Mouse (Mus musculus): Measurements from ENCODE around the gene Ulk1. TPM values are rescaled to one million over a fixed set of nuclear protein-coding genes. Genes with fewer than 3 reads are reported as not detected.

Ulk1 gene
- total and polyA plus RNA-seq, 3 experiments: 4.9 to 23.0 TPM; not detected in 1

DNA sequence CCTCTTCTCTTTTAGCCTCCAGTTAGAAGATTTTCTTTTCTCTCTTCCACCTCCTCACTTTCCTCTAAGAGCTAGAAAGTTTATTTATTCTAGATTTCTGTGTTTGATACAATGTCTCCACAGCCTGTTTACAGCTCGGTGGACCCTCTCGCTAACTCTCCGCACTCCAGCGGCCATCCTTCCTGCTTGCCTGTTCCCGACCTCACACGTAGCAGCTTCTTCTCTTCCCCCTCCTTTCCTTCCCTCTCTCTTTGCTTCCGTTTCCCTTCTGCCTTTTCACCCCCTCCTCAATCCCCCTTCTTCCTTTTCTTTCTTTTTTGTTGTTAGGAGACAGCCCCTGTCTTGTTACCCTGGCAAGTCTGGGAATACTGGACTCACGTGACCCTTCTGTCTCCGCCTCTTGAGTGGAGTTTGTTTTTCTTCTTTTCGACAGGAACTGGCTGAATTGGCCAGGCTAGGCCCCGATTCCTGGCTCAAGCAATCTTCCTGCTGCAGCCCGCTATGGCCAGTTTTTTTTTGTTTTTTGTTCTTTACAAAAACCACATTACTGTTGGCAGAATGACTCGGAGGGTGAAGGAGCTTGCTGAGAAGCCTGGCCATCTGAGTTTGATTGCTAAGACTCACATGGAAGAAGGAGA, 49.2 kb upstream of the Ulk1 start:
- H3K27ac ChIP-seq (ENCODE audit: control insufficient read depth, low read depth, low read length): no peak overlapping the region
- H3K79me2 ChIP-seq (ENCODE audit: control insufficient read depth, insufficient read depth, low read length, poor library complexity): no peaks in the 10 kb centered on the region
- DNase-seq (ENCODE audit: low read depth, low spot score): no peak
- H3K27me3 ChIP-seq (ENCODE audit: control insufficient read depth in 1 of 2, insufficient read depth in 2 of 2, low read length in 2 of 2): no peaks in the 10 kb centered on the region
- TF ChIP-seq ETS1 (IDR thresholded peaks at IDR 0.05; ENCODE audit: low read depth, low read length) (no peak), ZC3H11A (IDR thresholded peaks at IDR 0.05; ENCODE audit: low read depth, low read length) (no peak), ELF1 (IDR thresholded peaks at IDR 0.05; ENCODE audit: low read depth, low read length) (no peak), ZKSCAN1 (IDR thresholded peaks at IDR 0.05; ENCODE audit: low read depth, low read length) (no peak), MEF2A (IDR thresholded peaks at IDR 0.05; ENCODE audit: extremely low read depth, insufficient replicate concordance, low read depth, low read length, poor library complexity, severe bottlenecking) (no peak), GABPA (IDR thresholded peaks at IDR 0.05; ENCODE audit: low read depth, low read length) (no peak), BHLHE40 (IDR thresholded peaks at IDR 0.05; ENCODE audit: borderline replicate concordance, low read depth, low read length) (no peak), RCOR1 (IDR thresholded peaks at IDR 0.05; ENCODE audit: low read depth, low read length) (no peak), USF2 (IDR thresholded peaks at IDR 0.05; ENCODE audit: borderline replicate concordance in 1 of 2, insufficient read depth in 1 of 2, low read depth in 1 of 2, low read length in 2 of 2) (no peak), ZMIZ1 (IDR thresholded peaks at IDR 0.05; ENCODE audit: low read depth, low read length) (no peak), E2F4 (IDR thresholded peaks at IDR 0.05; ENCODE audit: borderline replicate concordance, low read depth, low read length) (no peak), SMC3 (IDR thresholded peaks at IDR 0.05; ENCODE audit: low read depth, low read length) (no peak), MAZ (IDR thresholded peaks at IDR 0.05; ENCODE audit: low read depth, low read length) (no peak), CTCF (IDR thresholded peaks at IDR 0.05 in 2 of 3, conservative IDR thresholded peaks at IDR 0.05 in 1 of 3; ENCODE audit: control insufficient read depth in 1 of 3, insufficient read depth in 1 of 3, low read depth in 2 of 3, low read length in 3 of 3, poor library complexity in 1 of 3, severe bottlenecking in 1 of 3) (no peak), NRF1 (IDR thresholded peaks at IDR 0.05; ENCODE audit: insufficient read depth, low read depth, low read length, poor library complexity, severe bottlenecking) (no peak), POLR2AphosphoS5 (IDR thresholded peaks at IDR 0.05; ENCODE audit: borderline replicate concordance, low read depth, low read length) (no peak), SIN3A (IDR thresholded peaks at IDR 0.05; ENCODE audit: low read length) (no peak), CHD1 (IDR thresholded peaks at IDR 0.05; ENCODE audit: low read depth, low read length) (no peak), POLR2A (IDR thresholded peaks at IDR 0.05; ENCODE audit: control insufficient read depth in 1 of 2, insufficient read depth in 1 of 2, low read depth in 1 of 2, low read length in 2 of 2, poor library complexity in 1 of 2) (no peak), TCF12 (IDR thresholded peaks at IDR 0.05; ENCODE audit: low read depth, low read length) (no peak)
- H3K9me3 ChIP-seq (replicated peaks; ENCODE audit: insufficient read depth, low read length): no peaks in the 10 kb centered on the region
- H3K9ac ChIP-seq (ENCODE audit: control insufficient read depth, low read depth, low read length, poor library complexity, severe bottlenecking): no peak overlapping the region
- H3K4me1 ChIP-seq (ENCODE audit: control insufficient read depth in 1 of 2, insufficient read depth in 2 of 2, low read length in 2 of 2): no peaks in the 10 kb centered on the region
- peaks cover 0 to 22% of the 10 kb centered on the region in 2 experiments; a peak in 2 of 4 replicates for H3K36me3 ChIP-seq (ENCODE audit: control insufficient read depth in 1 of 2, insufficient read depth in 2 of 2, low read length in 2 of 2)
- no peak overlapping the region for H3K4me3 ChIP-seq (ENCODE audit: control insufficient read depth in 1 of 2, insufficient read depth in 1 of 2, low read depth in 2 of 2, low read length in 2 of 2)
